In the genomic region with DNA sequence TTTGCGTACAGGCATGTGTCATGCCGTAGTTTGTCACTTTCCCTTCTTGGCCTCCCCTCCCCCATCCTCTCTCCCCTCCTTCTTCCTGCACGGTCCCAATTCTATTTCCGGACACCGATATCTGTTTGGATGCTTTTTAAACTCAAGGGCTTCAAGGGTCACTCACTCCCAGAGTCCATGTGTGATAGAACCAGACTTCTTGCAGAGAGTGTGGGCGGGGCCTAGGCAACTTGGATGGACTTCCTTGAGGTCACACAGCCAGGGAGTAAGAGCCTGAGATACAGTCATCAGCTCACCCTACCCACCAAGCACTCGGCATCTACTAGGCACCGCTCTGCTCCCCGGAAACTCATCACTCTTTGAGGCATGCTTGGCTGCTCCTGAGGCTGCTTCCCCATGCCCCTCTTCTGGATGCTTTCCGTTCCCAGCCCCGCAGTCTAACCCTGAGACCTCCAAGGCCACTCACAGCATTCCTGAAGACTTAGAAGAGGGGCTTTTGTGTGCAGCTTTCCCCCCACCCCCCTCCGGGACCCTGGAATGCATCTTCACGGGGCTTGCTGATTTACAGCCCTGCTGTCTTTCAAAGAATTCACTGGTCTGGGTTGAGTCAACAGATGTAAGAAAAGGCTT, we compare ENCODE assay signal across 12 mouse cellular contexts. TPM values are rescaled to one million over a fixed set of nuclear protein-coding genes. Genes with fewer than 3 reads are reported as not detected.
DNase-seq lines count a peak whose midpoint lies in the region; TF ChIP-seq lines count a peak whose summit lies in the region.
"Had no signal": no experiment of that assay in that cellular context is flagged by ENCODE, and none has a peak within 500 bp of the region (broad histone marks: within the 10 kb centered on the region; RNA-seq: fewer than 3 reads in every experiment).

No protein-coding gene starts in this region.

- no peak overlapping the region for H3K4me3 ChIP-seq in kidney, adult 2 months (ENCODE audit: insufficient read depth, low read depth, low read length)
- no peak overlapping the region for H3K4me3 ChIP-seq in cerebellum, adult 2 months (replicated peaks; ENCODE audit: insufficient read depth, low read depth, low read length)
- H3K4me3 ChIP-seq: forebrain, embryonic 15.5 days had no signal

- no peak for TF ChIP-seq CTCF in kidney, adult 2 months (conservative IDR thresholded peaks at IDR 0.05; ENCODE audit: insufficient read depth, insufficient read length, low read depth, low read length)
- TF ChIP-seq CTCF in cerebellum, adult 2 months (IDR thresholded peaks at IDR 0.05; ENCODE audit: borderline replicate concordance, insufficient read depth, low read depth, low read length) = no peak

- H3K36me3 ChIP-seq in kidney, adult 2 months (ENCODE audit: control insufficient read depth, insufficient read depth, low read length) = no peaks in the 10 kb centered on the region
- H3K36me3 ChIP-seq: forebrain, embryonic 15.5 days had no signal

- peak; percentile 12 for DNase-seq in kidney, adult 2 months
- no peak for DNase-seq in kidney, adult 11 months
- DNase-seq in embryo, embryonic 11.5 days (ENCODE audit: low read depth, low spot score) = peak; percentile 51
- peak; percentile 75 to 81 for DNase-seq in heart, postnatal 10 days
- DNase-seq in lung, postnatal 14 days = peak; percentile 7
- no peak for DNase-seq in adrenal gland, adult 8-10 months
- no peak for DNase-seq in cerebellum, adult 2 months
- DNase-seq in urinary bladder, postnatal 25 days (ENCODE audit: low spot score) = no peak
- DNase-seq: cerebellum, adult 18-20 months; thymus, adult 18-20 months had no signal

- H3K27me3 ChIP-seq in kidney, adult 2 months (replicated peaks; ENCODE audit: control insufficient read depth, insufficient read depth, low read length) = no peaks in the 10 kb centered on the region
- H3K27me3 ChIP-seq in cerebellum, adult 2 months (ENCODE audit: control insufficient read depth, insufficient read depth, low read length) = no peaks in the 10 kb centered on the region
- H3K27me3 ChIP-seq: forebrain, embryonic 15.5 days had no signal

- intact Hi-C loops in heart, postnatal 10 days (cut with DNase I) = loop anchor here (10.0 kb wide), 1 partner anchor 238 kb away; no protein-coding TSS in a partner anchor

- no peaks in the 10 kb centered on the region for H3K4me1 ChIP-seq in kidney, adult 2 months (ENCODE audit: control insufficient read depth, insufficient read depth, low read length)
- H3K4me1 ChIP-seq in cerebellum, adult 2 months (ENCODE audit: control insufficient read depth, insufficient read depth, low read length) = peaks cover 3% of the 10 kb centered on the region; the same call in 1 of the 2 replicates
- H3K4me1 ChIP-seq: forebrain, embryonic 15.5 days had no signal

- TF ChIP-seq POLR2A in kidney, adult 2 months (IDR thresholded peaks at IDR 0.05; ENCODE audit: low read depth, low read length) = no peak
- TF ChIP-seq POLR2A in cerebellum, adult 2 months (IDR thresholded peaks at IDR 0.05; ENCODE audit: borderline replicate concordance, insufficient read depth, low read length) = no peak

- H3K27ac ChIP-seq in kidney, adult 2 months (ENCODE audit: insufficient read depth, low read depth, low read length) = no peak overlapping the region
- H3K27ac ChIP-seq in cerebellum, adult 2 months (ENCODE audit: insufficient read depth, low read length) = no peak overlapping the region
- H3K27ac ChIP-seq: forebrain, embryonic 15.5 days; macrophage had no signal

- 56% methylated on average over 13 of the region's 13 CpGs for WGBS in kidney, adult 2 months
- 75% methylated on average over 13 of the region's 13 CpGs for WGBS in cerebellum, adult 2 months

RNA-seq across cellular contexts. Expression of a gene that starts 35.1 kb away (rescaled TPM):
- 0.08 TPM in 2 replicates for polyA plus RNA-seq in kidney, adult 2 months (2012; rRNA removed)
- under 1 TPM; 0.14 to 0.20 TPM for total RNA-seq in heart, postnatal 10 days (2021)
- total RNA-seq in adrenal gland, adult 8-10 months (2022) = 1 to 10 TPM; 2.0 to 4.1 (median 2.9) TPM
- 12.5 and 15.2 TPM in 2 replicates for polyA plus RNA-seq in cerebellum, adult 2 months (2012; rRNA removed)

Comparison
In these comparisons a context has a peak if more than half of its experiments do, and no peak if none do; other contexts are left out.
1. DNase-seq: peak in kidney, adult 2 months (single experiment), embryo, embryonic 11.5 days (single experiment), heart, postnatal 10 days (2 of 2) and lung, postnatal 14 days (single experiment); none in kidney, adult 11 months (single experiment), adrenal gland, adult 8-10 months (single experiment), cerebellum, adult 2 months (0 of 2) and urinary bladder, postnatal 25 days (single experiment).